Mouse (Mus musculus): ENCODE data around the gene Aldh1l1. TPM values are rescaled to one million over a fixed set of nuclear protein-coding genes. Genes with fewer than 3 reads are reported as not detected.

Aldh1l1 gene
- total and polyA plus RNA-seq, 3 experiments = 0.04 to 0.14 TPM; not detected in 1

- H3K27ac ChIP-seq (ENCODE audit: control insufficient read depth, low read depth, low read length) = peak overlapping the region; percentile 98
- no peaks in the 10 kb centered on the region for H3K9me3 ChIP-seq (replicated peaks; ENCODE audit: insufficient read depth, low read length)
- peaks cover 57% of the 10 kb centered on the region for H3K79me2 ChIP-seq (ENCODE audit: control insufficient read depth, insufficient read depth, low read length, poor library complexity)
- H3K4me1 ChIP-seq (ENCODE audit: control insufficient read depth in 1 of 2, insufficient read depth in 2 of 2, low read length in 2 of 2) = peaks cover 24 to 60% of the 10 kb centered on the region in 2 experiments; a peak in 3 of 4 replicates
- H3K4me3 ChIP-seq (ENCODE audit: control insufficient read depth in 1 of 2, insufficient read depth in 1 of 2, low read depth in 2 of 2, low read length in 2 of 2) = peak overlapping the region; percentile 11 to 24; a peak in 1 of 4 replicates
- H3K27me3 ChIP-seq (ENCODE audit: control insufficient read depth in 1 of 2, insufficient read depth in 2 of 2, low read length in 2 of 2) = no peaks in the 10 kb centered on the region
- no peak for TF ChIP-seq TBP (IDR thresholded peaks at IDR 0.05; ENCODE audit: low read depth, low read length)
- TF ChIP-seq USF2 (IDR thresholded peaks at IDR 0.05; ENCODE audit: borderline replicate concordance in 1 of 2, insufficient read depth in 1 of 2, low read depth in 1 of 2, low read length in 2 of 2) = no peak
- no peak; the same call in 1 of the 2 replicates for TF ChIP-seq MAZ (IDR thresholded peaks at IDR 0.05; ENCODE audit: low read depth, low read length)
- TF ChIP-seq ZKSCAN1 (IDR thresholded peaks at IDR 0.05; ENCODE audit: low read depth, low read length) = no peak
- TF ChIP-seq POLR2AphosphoS5 (IDR thresholded peaks at IDR 0.05; ENCODE audit: borderline replicate concordance, low read depth, low read length) = no peak
- TF ChIP-seq EP300 (IDR thresholded peaks at IDR 0.05; ENCODE audit: low read depth in 1 of 2, low read length in 2 of 2) = peak in 1 of 2 experiments; percentile 43; a peak in 2 of 4 replicates
- H3K9ac ChIP-seq (ENCODE audit: control insufficient read depth, low read depth, low read length, poor library complexity, severe bottlenecking) = peak overlapping the region; percentile 54
- H3K36me3 ChIP-seq (ENCODE audit: control insufficient read depth in 1 of 2, insufficient read depth in 2 of 2, low read length in 2 of 2) = peaks cover 6 to 42% of the 10 kb centered on the region in 2 experiments
- DNase-seq (ENCODE audit: low read depth, low spot score) = no peak
Measured at GRCm38 (mm10) chr6:90623456-90623836, 137.2 kb downstream of the Aldh1l1 start.

GRCm38 (mm10) chr6:90624184-90624583 is 138.0 kb downstream of the Aldh1l1 start:
- peaks cover 6 to 48% of the 10 kb centered on the region in 2 experiments for H3K36me3 ChIP-seq (ENCODE audit: control insufficient read depth in 1 of 2, insufficient read depth in 2 of 2, low read length in 2 of 2)
- TF ChIP-seq E2F4 (IDR thresholded peaks at IDR 0.05; ENCODE audit: borderline replicate concordance, low read depth, low read length) (no peak), TCF12 (IDR thresholded peaks at IDR 0.05; ENCODE audit: low read depth, low read length) (no peak), SIN3A (IDR thresholded peaks at IDR 0.05; ENCODE audit: low read length) (0 out of 2 replicates have a peak, but pooled peaks have one; percentile 7), NRF1 (IDR thresholded peaks at IDR 0.05; ENCODE audit: insufficient read depth, low read depth, low read length, poor library complexity, severe bottlenecking) (no peak)
- H3K27ac ChIP-seq (ENCODE audit: control insufficient read depth, low read depth, low read length) = peak overlapping the region; percentile 98
- H3K79me2 ChIP-seq (ENCODE audit: control insufficient read depth, insufficient read depth, low read length, poor library complexity) = peaks cover 49% of the 10 kb centered on the region
- H3K4me1 ChIP-seq (ENCODE audit: control insufficient read depth in 1 of 2, insufficient read depth in 2 of 2, low read length in 2 of 2) = peaks cover 30 to 65% of the 10 kb centered on the region in 2 experiments; a peak in 3 of 4 replicates
- DNase-seq (ENCODE audit: low read depth, low spot score) = no peak
- H3K9ac ChIP-seq (ENCODE audit: control insufficient read depth, low read depth, low read length, poor library complexity, severe bottlenecking) = peak overlapping the region; percentile 49
- peak overlapping the region in 1 of 2 experiments; percentile 24; a peak in 1 of 4 replicates for H3K4me3 ChIP-seq (ENCODE audit: control insufficient read depth in 1 of 2, insufficient read depth in 1 of 2, low read depth in 2 of 2, low read length in 2 of 2)
- no peaks in the 10 kb centered on the region for H3K9me3 ChIP-seq (replicated peaks; ENCODE audit: insufficient read depth, low read length)
- H3K27me3 ChIP-seq (ENCODE audit: control insufficient read depth in 1 of 2, insufficient read depth in 2 of 2, low read length in 2 of 2) = no peaks in the 10 kb centered on the region

- Histone ChIP-seq H3K9me3 (replicated peaks; ENCODE audit: insufficient read depth, low read length) (no peaks in the 10 kb centered on the region), H3K4me3 (ENCODE audit: control insufficient read depth in 1 of 2, insufficient read depth in 1 of 2, low read depth in 2 of 2, low read length in 2 of 2) (peak overlapping the region in 1 of 2 experiments; percentile 24; a peak in 1 of 4 replicates), H3K79me2 (ENCODE audit: control insufficient read depth, insufficient read depth, low read length, poor library complexity) (peaks cover 44% of the 10 kb centered on the region), H3K36me3 (ENCODE audit: control insufficient read depth in 1 of 2, insufficient read depth in 2 of 2, low read length in 2 of 2) (peaks cover 6 to 53% of the 10 kb centered on the region in 2 experiments), H3K4me1 (ENCODE audit: control insufficient read depth in 1 of 2, insufficient read depth in 2 of 2, low read length in 2 of 2) (peaks cover 32 to 69% of the 10 kb centered on the region in 2 experiments; a peak in 3 of 4 replicates), H3K27me3 (ENCODE audit: control insufficient read depth in 1 of 2, insufficient read depth in 2 of 2, low read length in 2 of 2) (no peaks in the 10 kb centered on the region), H3K9ac (ENCODE audit: control insufficient read depth, low read depth, low read length, poor library complexity, severe bottlenecking) (peak overlapping the region; percentile 49), H3K27ac (ENCODE audit: control insufficient read depth, low read depth, low read length) (peak overlapping the region; percentile 98)
- peak; percentile 52 for DNase-seq (ENCODE audit: low read depth, low spot score)
- TF ChIP-seq ELF1 (IDR thresholded peaks at IDR 0.05; ENCODE audit: low read depth, low read length) (no peak), TCF12 (IDR thresholded peaks at IDR 0.05; ENCODE audit: low read depth, low read length) (peak; percentile 35; the same call in 1 of the 2 replicates), TBP (IDR thresholded peaks at IDR 0.05; ENCODE audit: low read depth, low read length) (peak; percentile 46; the same call in 1 of the 2 replicates), POLR2AphosphoS2 (IDR thresholded peaks at IDR 0.05; ENCODE audit: low read length) (no peak), EP300 (IDR thresholded peaks at IDR 0.05; ENCODE audit: low read depth in 1 of 2, low read length in 2 of 2) (no peak; a peak in 1 of 4 replicates), USF1 (IDR thresholded peaks at IDR 0.05; ENCODE audit: low read depth, low read length) (no peak), CHD2 (IDR thresholded peaks at IDR 0.05; ENCODE audit: low read length) (no peak), GABPA (IDR thresholded peaks at IDR 0.05; ENCODE audit: low read depth, low read length) (no peak), ETS1 (IDR thresholded peaks at IDR 0.05; ENCODE audit: low read depth, low read length) (0 out of 2 replicates have a peak, but pooled peaks have one; percentile 12), GATA1 (IDR thresholded peaks at IDR 0.05; ENCODE audit: low read depth, low read length) (no peak), POLR2A (IDR thresholded peaks at IDR 0.05; ENCODE audit: control insufficient read depth in 1 of 2, insufficient read depth in 1 of 2, low read depth in 1 of 2, low read length in 2 of 2, poor library complexity in 1 of 2) (peak in 1 of 2 experiments; percentile 47; a peak in 2 of 4 replicates)
Measured at GRCm38 (mm10) chr6:90624733-90625132, 138.5 kb downstream of the Aldh1l1 start.
